Mouse (Mus musculus) WW6 (cell line): ENCODE measurements at regions not wholly inside any gene's neighbourhood (a gene's known extent, or its start where the extent isn't known, plus 50 kb on each side); places are given as distances from the start of the nearest gene placed in this dataset.

ENCODE experiments used
- DNase-seq: peaks from one replicate; pipeline ENCODE4 v3.0.0-alpha.2; 2013; ENCODE audit warnings: low read depth, low spot score

GRCm38 (mm10) chr8:92212786-92213535 lies 144.5 kb upstream of the Irx5 start:
- DNase-seq = no peak

DNA sequence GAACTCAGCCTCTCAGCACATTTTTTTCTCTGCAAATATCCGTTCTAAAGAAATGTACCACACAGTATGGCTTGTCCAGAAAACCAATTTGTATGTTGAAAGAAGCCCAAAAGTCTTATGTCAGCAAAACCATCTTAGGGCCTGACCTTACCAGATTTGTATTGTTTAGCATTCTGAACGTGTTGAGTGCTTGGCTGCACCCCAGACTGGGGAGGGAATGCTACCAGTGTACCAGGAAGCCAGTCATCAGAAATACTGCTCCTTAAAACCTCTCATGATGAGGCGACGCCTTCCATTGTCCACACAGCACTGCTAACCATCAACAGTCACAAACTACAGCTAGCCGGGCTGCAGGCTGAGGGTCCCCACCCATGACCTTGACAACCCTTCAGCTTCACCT lies 148.3 kb upstream of the Irx5 start:
- no peak for DNase-seq

- DNase-seq = no peak
These were observed 161.8 kb upstream of the Irx5 start for GRCm38 (mm10) chr8:92195635-92196034.

DNA sequence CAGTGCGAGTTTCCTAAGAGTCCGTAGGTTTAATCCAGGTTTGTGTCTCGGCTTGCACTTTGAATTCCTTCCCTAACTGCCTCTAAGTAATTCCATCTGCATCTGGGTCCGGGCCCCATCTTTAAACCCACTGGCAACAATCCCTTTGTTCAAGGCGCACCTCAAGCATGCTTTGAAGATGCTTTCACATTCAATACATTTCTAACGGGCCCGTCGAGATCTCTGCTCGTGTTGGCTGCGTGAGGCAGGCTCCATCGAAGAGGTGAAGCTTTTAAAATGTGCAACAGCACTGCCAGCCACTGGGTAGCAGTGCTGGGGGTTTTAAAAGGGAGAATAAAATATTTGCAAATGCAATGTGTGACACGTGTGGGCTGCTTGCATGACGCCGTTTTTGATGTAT lies 163.4 kb upstream of the Irx5 start:
- no peak for DNase-seq

DNA sequence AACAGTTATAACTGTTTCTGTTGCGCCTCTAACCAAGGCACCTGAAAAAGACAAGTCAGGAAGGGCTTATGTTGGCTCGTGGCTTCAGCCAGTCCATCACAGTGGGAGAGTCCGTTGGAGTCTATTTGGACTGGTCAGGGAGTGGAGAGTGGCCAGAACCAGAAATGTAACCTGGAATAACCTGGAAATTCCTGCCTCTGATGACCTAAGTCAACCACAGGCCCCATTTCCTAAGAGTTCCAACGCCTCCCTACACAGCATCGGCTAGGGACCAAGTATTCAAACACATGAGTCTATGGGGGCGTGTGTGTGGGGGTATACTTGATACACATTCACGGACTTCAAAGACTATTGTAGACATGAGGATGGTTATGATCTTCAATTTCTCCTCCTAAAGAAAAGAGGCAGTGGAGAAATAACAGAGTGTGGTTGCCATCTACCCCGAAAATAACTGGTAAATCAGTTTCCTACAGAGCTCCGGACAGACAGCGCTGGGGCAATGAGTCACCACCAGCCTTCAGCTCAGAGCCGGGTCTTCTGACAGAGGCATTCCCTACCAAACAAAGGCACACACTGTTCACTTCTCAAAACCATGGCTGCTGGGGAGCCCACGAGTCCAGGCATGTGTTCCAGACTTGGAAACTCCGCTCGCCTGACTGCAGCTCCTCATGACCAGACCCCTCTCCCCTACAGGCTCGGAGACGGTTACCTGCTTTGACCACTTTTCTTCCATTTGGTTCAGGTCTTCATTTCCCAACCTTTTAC lies 167.0 kb upstream of the Irx5 start:
- no peak for DNase-seq

GRCm38 (mm10) chr8:92183331-92183730 lies 174.1 kb upstream of the Irx5 start:
- DNase-seq = no peak

DNA sequence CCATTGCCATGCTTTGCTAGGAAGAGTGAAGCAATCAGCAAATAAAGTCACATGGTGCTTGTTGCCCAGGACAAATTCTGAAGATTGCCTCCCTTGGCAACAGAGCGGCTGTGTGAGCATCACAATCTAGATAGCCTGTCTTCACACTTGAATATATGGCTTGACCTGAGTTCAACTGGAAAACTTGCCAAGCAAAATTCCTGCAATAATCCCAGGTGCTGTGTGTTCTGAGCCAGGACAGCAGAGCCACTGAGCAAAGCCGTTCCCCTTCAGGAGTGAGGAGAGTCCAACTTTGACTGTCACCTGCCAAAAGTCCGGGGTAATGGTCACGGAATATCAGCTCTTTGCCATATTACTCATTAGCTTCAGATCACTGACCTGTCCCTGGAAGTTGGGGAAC lies 176.8 kb upstream of the Irx5 start:
- no peak for DNase-seq

- no peak for DNase-seq
These were observed 178.1 kb upstream of the Irx5 start for GRCm38 (mm10) chr8:92179327-92179726.

GRCm38 (mm10) chr8:92176101-92176500 lies 181.3 kb upstream of the Irx5 start:
- DNase-seq = no peak

- no peak for DNase-seq
These were observed 183.3 kb upstream of the Irx5 start for GRCm38 (mm10) chr8:92174106-92174505.

GRCm38 (mm10) chr8:92171578-92171977 lies 185.8 kb upstream of the Irx5 start:
- no peak for DNase-seq

DNA sequence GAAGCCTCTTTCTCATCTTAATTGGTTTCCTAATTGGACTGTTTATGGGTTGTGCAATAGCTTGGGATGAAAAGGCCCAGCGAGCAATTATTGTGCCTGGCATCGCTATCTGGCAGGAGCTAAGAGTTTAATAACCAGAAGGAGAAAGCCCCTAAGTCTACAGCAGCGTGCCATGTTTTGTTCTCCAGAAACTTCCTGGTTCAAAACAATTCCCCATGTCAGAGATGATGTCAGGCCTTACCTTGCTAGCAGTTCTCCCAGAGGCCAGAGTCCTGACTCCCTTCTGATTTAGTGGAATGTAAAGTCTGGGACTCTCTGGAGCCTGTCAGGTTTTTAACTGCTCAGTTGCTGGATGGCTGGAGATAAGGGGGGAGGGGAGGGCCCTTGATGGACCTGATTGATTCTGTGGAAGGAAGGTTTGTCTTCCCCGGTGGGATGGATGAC lies 190.1 kb upstream of the Irx5 start:
- no peak for DNase-seq

DNA sequence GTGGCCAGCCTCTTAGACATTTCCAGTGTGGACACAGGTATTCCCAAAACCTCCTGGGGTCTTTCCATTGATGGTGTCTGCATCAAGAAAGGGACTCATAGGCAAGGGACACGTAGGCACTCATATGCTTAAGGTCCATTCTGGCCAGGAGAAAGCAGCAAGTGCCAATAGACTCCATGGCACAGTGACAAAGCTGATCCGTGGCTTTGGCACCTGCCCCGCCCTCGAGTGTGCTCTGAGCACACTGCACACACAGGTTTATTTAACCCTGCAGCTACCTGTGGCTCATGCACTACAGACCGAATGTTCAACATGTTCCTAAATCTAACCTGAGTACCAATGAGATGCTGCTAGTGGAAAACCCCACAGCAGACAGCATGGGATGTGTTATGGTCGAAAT lies 192.1 kb upstream of the Irx5 start:
- DNase-seq = no peak

DNA sequence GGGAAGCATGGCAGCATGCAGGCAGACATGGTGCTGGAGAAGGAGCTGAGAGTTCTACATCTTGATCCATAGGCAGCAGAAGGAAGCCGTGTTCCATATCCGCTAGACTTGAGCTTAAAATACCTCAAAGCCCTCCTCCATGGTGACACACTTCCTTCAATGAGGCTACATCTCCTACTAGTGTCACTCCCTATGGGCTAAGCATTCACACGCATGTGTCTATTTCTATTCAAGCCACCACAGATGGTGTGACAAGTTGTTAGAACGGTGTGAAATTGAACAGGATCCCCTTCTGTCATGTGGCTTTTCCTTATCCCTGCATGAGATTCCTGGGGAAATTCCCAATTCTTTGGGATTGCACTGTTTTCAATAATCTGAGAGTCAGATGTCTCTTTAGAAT lies 192.9 kb upstream of the Irx5 start:
- no peak for DNase-seq

DNA sequence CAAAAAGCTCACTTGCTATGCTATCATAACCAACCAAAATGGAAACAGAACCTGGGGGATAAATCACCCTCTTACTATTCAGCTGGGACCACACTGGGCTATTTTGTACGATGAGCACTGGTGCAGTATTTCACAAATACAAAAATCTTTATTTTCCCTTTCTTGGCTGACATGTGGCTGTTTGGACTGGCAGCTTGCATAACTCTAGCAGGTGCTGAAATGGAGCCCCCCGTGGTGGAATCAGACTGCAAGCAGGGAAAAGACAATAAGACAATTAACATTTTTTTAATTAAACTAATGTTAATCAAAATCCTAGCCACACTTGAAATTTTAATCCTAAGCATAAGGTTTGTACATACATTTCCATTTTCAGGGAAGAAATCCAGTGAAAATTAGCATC lies 196.4 kb upstream of the Irx5 start:
- DNase-seq = no peak

DNA sequence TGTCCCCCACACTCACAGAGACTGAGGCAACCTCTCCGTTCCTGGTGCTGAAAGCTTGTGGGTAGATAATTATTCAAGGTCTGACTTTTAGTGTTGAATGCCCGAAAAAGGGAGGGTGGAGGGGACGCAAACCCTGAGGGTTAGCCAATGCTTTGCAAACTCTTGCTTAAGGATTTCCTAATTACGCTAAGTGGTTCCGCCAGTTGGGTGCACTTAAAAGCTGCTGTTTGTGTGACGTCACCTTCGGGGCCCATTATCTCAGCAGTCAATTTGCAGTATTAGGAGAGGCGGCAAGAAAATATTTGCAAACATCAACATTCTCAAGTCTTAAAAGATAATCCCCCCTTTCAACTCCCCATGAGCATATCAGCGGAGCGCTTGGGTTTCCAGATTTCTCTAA lies 199.2 kb upstream of the Irx5 start:
- DNase-seq = no peak

GRCm38 (mm10) chr8:92152478-92152877 lies 204.9 kb upstream of the Irx5 start:
- DNase-seq = no peak

DNA sequence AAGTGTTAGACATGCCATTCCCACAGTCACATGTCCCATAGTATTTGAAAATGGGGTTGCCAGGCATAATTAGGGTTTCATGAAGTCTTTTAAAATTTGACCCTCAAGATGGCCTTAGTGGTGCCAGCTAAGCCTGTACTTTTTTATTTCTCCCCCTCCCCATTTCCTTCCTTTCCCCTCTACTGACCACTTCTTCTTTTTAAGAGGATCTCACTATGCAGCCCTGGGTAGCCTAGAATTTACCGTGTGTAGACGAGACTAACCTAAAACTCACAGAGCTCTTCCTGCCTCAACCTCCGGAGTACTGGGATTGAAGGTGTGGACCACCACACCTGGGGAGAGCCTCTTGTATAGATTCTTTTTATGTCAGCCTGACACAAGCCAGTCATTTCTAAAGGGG lies 209.8 kb upstream of the Irx5 start:
- DNase-seq = no peak

DNA sequence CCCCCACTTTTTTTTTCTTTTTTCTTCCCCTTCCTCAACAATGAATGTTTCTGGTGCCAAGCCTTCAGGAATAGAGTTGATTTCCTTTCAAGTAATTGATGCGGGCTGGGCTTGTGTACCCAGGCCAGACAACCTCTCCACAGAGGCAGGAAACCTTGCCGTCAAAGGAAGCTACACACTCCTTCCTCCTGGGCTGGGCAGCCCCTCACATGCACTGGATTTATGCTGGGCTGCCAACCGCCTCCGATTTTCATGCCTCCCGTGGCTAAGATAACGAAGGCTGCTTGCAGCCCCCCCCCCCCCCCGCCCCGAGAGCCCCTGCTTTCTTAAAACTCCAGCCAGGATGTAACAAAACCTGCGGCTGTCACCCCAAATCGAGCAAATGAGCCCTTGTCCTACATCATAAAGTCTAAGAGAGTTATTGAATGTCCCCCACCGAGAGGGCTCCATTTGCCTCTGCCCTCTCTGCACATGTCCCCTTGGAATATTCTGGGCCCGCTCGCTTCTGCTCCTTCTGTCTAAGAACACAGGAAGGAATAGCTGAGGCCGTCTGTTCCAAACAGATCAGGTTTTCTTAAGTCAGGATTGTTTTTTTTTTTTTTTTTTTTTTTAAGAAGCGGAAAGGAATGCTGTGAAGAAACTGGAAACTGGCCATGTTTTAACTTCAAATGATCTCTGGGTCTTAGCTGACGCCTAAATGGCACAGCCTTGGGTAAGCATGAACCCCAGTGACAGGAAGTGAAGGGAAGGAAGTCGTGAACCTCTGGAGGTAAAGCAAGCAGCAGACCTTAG lies 220.1 kb upstream of the Irx5 start:
- no peak for DNase-seq

DNA sequence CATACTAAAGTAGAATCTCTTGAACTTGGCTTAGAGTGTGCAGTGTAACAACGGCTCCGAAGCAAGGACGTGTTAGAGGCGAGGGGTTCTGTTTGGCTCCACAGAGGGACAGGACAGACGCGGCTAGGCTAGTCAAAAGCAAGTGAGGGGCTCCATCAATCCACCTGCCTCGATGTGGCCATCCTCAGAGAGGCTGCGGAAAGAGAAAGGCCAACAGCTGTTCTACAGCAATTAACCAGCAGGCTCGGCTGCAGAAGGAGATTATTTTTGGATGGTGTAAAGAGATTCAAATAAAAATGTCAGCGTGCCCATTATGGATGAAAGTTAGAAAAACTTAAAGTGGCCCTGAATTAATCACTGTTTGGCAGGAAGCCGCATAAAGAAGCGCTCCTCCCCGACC lies 221.0 kb upstream of the Irx5 start:
- DNase-seq = no peak

- peak; percentile 26 for DNase-seq
These were observed 223.0 kb upstream of the Irx5 start for GRCm38 (mm10) chr8:92134434-92134833.
